12 mouse cellular contexts compared by ENCODE assay signal in genomic region chr8:22013034-22013707, GRCm38 (mm10). TPM values are rescaled to one million over a fixed set of nuclear protein-coding genes. Genes with fewer than 3 reads are reported as not detected.
A peak's percentile ranks its signal among the peaks of the same experiment; 100 is the strongest.
DNase-seq lines count a peak whose midpoint lies in the region; ATAC-seq and TF ChIP-seq lines count a peak whose summit lies in the region.
"Had no signal": no experiment of that assay in that cellular context is flagged by ENCODE, and none has a peak within 500 bp of the region (broad histone marks: within the 10 kb centered on the region; RNA-seq: fewer than 3 reads in every experiment).

No protein-coding gene starts in this region.

- peak overlapping the region; percentile 50 for H3K4me2 ChIP-seq in forebrain, embryonic 16.5 days (ENCODE audit: low read length)
- H3K4me2 ChIP-seq: heart, embryonic 15.5 days had no signal

- H3K9ac ChIP-seq in forebrain, embryonic 16.5 days (replicated peaks; ENCODE audit: low read depth, low read length), result 0 out of 2 replicates have a peak overlapping the region, but pooled peaks have one; percentile 17
- H3K9ac ChIP-seq: heart, embryonic 15.5 days had no signal

- TF ChIP-seq POLR2A in lung, adult 2 months (IDR thresholded peaks at IDR 0.05; ENCODE audit: borderline replicate concordance, extremely low read depth, low read depth, low read length), result no peak
- TF ChIP-seq POLR2A in small intestine, adult 2 months (IDR thresholded peaks at IDR 0.05; ENCODE audit: low read depth, low read length), result no peak

- 78% methylated on average over 24 of the region's 24 CpGs for WGBS in lung, adult 2 months
- 14% methylated on average over 24 of the region's 24 CpGs for WGBS in forebrain, embryonic 16.5 days
- WGBS in small intestine, adult 2 months, result 53% methylated on average over 24 of the region's 24 CpGs

- no peak for DNase-seq in lung, adult 2 months
- DNase-seq in lung, postnatal 10 days, result no peak
- DNase-seq in adrenal gland, postnatal 10 days, result no peak
- no peak for DNase-seq in cerebellum, postnatal 14 days
- no peak for DNase-seq in lung, postnatal 25 days (ENCODE audit: low spot score)
- DNase-seq: cerebellum, postnatal 25 days had no signal

- no peak overlapping the region for H3K27ac ChIP-seq in forebrain, embryonic 16.5 days (ENCODE audit: low read length)
- peak overlapping the region; percentile 76 for H3K27ac ChIP-seq in small intestine, adult 2 months (ENCODE audit: insufficient read depth, low read depth, low read length)
- H3K27ac ChIP-seq: heart, embryonic 15.5 days had no signal

- peak overlapping the region; percentile 53 for H3K4me3 ChIP-seq in lung, adult 2 months (replicated peaks; ENCODE audit: extremely low read depth, low read depth, low read length)
- peak overlapping the region; percentile 43 for H3K4me3 ChIP-seq in forebrain, embryonic 16.5 days (replicated peaks; ENCODE audit: low read length)
- H3K4me3 ChIP-seq in small intestine, adult 2 months (ENCODE audit: low read depth, low read length), result peak overlapping the region; percentile 47
- H3K4me3 ChIP-seq: heart, embryonic 15.5 days had no signal

- no peaks in the 10 kb centered on the region for H3K36me3 ChIP-seq in forebrain, embryonic 16.5 days (ENCODE audit: control insufficient read depth, insufficient read depth)
- peaks cover 5% of the 10 kb centered on the region; the same call in 1 of the 2 replicates for H3K36me3 ChIP-seq in small intestine, adult 2 months (ENCODE audit: control insufficient read depth, insufficient read depth, low read length)
- H3K36me3 ChIP-seq: heart, embryonic 15.5 days had no signal

- TF ChIP-seq CTCF in lung, adult 2 months (IDR thresholded peaks at IDR 0.05; ENCODE audit: insufficient read depth, low read length), result no peak
- no peak for TF ChIP-seq CTCF in small intestine, adult 2 months (IDR thresholded peaks at IDR 0.05; ENCODE audit: extremely low read depth, insufficient read length, insufficient replicate concordance, low read depth, low read length)

- no peaks in the 10 kb centered on the region for H3K27me3 ChIP-seq in forebrain, embryonic 16.5 days (replicated peaks; ENCODE audit: control insufficient read depth, insufficient read depth, low read length)
- no peaks in the 10 kb centered on the region for H3K27me3 ChIP-seq in small intestine, adult 2 months (ENCODE audit: control insufficient read depth, insufficient read depth, low read length)
- H3K27me3 ChIP-seq: heart, embryonic 15.5 days had no signal

- ATAC-seq in common myeloid progenitor, adult 5-6 weeks (replicated peaks; ENCODE audit: low read depth, poor library complexity, severe bottlenecking), result peak; percentile 66
- ATAC-seq in forebrain, embryonic 16.5 days, result peak; percentile 82
- ATAC-seq: Patski had no signal

- no peaks in the 10 kb centered on the region for H3K9me3 ChIP-seq in forebrain, embryonic 16.5 days (ENCODE audit: control insufficient read depth, low read length)
- H3K9me3 ChIP-seq: heart, embryonic 15.5 days had no signal

- H3K4me1 ChIP-seq in lung, adult 2 months (ENCODE audit: control insufficient read depth, insufficient read depth, low read length), result no peaks in the 10 kb centered on the region
- H3K4me1 ChIP-seq in forebrain, embryonic 16.5 days (replicated peaks; ENCODE audit: control insufficient read depth, insufficient read depth, low read length), result no peaks in the 10 kb centered on the region; the same call in 1 of the 2 replicates
- peaks cover 18% of the 10 kb centered on the region for H3K4me1 ChIP-seq in small intestine, adult 2 months (ENCODE audit: control insufficient read depth, insufficient read depth, insufficient read length, low read length)
- H3K4me1 ChIP-seq: heart, embryonic 15.5 days had no signal

RNA-seq across cellular contexts. Expression of gene Ccdc70, which starts 43.6 kb away (rescaled TPM):
- not detected in 2 replicates for polyA plus RNA-seq in lung, adult 2 months (2012; rRNA removed)
- total RNA-seq in common myeloid progenitor, adult 5-6 weeks (2017), result not detected in 2 replicates
- not detected in 2 replicates for polyA plus RNA-seq in forebrain, embryonic 16.5 days (2015; fragmentation: Nextera tagmentation; extraction: Ambion mirVana)
- not detected in 2 replicates for polyA plus RNA-seq in small intestine, adult 2 months (2012; rRNA removed)
- total RNA-seq in adrenal gland, postnatal 10 days (2021), result not detected
- polyA plus RNA-seq: heart, embryonic 15.5 days; lung, embryonic 16.5 days; Patski had no signal

RNA-seq across cellular contexts. Expression of gene Atp7b, which starts 46.9 kb away (rescaled TPM):
- polyA plus RNA-seq in lung, adult 2 months (2012; rRNA removed), result 20.0 and 21.5 TPM in 2 replicates
- total RNA-seq in common myeloid progenitor, adult 5-6 weeks (2017), result 6.8 and 10.3 TPM in 2 replicates
- 1.7 and 1.9 TPM in 2 replicates for polyA plus RNA-seq in forebrain, embryonic 16.5 days (2015; fragmentation: Nextera tagmentation; extraction: Ambion mirVana)
- 5.5 and 5.7 TPM in 2 replicates for polyA plus RNA-seq in small intestine, adult 2 months (2012; rRNA removed)
- total RNA-seq in adrenal gland, postnatal 10 days (2021), result 1 to 10 TPM; 2.8 to 3.9 TPM

RNA-seq across cellular contexts. Expression of gene Alg11, which starts 47.4 kb away (rescaled TPM):
- 3.8 and 5.7 TPM in 2 replicates for polyA plus RNA-seq in lung, adult 2 months (2012; rRNA removed)
- 10.0 and 14.1 TPM in 2 replicates for total RNA-seq in common myeloid progenitor, adult 5-6 weeks (2017)
- polyA plus RNA-seq in forebrain, embryonic 16.5 days (2015; fragmentation: Nextera tagmentation; extraction: Ambion mirVana), result 33.6 and 37.8 TPM in 2 replicates
- polyA plus RNA-seq in small intestine, adult 2 months (2012; rRNA removed), result 0.95 and 1.3 TPM in 2 replicates
- total RNA-seq in adrenal gland, postnatal 10 days (2021), result 10 to 100 TPM; 23.3 to 32.8 TPM

RNA-seq across cellular contexts. Expression of gene Fam90a1a, which starts 54.7 kb away (rescaled TPM):
- polyA plus RNA-seq in lung, adult 2 months (2012; rRNA removed), result not detected in 2 replicates
- not detected in 2 replicates for total RNA-seq in common myeloid progenitor, adult 5-6 weeks (2017)
- polyA plus RNA-seq in forebrain, embryonic 16.5 days (2015; fragmentation: Nextera tagmentation; extraction: Ambion mirVana), result not detected in 2 replicates
- polyA plus RNA-seq in small intestine, adult 2 months (2012; rRNA removed), result not detected in 2 replicates
- not detected for total RNA-seq in adrenal gland, postnatal 10 days (2021)
- polyA plus RNA-seq: heart, embryonic 15.5 days; lung, embryonic 16.5 days; Patski had no signal
